Mouse (Mus musculus): Measurements from ENCODE around the gene 1700019D03Rik.
"Not testable (repeated sequence)": the region's sequence is repeated elsewhere in the genome, so short reads cannot be mapped to it uniquely, and the experiment has no call there.

1700019D03Rik gene

GRCm38 (mm10) chr1:52954456-52954855 is 65.5 kb downstream of the 1700019D03Rik start:
- ATAC-seq (ENCODE audit: low TSS enrichment), result no peak

GRCm38 (mm10) chr1:52953548-52953947 is 66.4 kb downstream of the 1700019D03Rik start:
- 0 out of 2 replicates have a peak, but pooled peaks have one; percentile 8 for ATAC-seq (ENCODE audit: low TSS enrichment)

- peak; percentile 42 for ATAC-seq (ENCODE audit: low TSS enrichment)
Measured at GRCm38 (mm10) chr1:52952551-52953397, 67.2 kb downstream of the 1700019D03Rik start.

- peak; percentile 50 for ATAC-seq (ENCODE audit: low TSS enrichment)
Measured at GRCm38 (mm10) chr1:52952143-52952542, 67.8 kb downstream of the 1700019D03Rik start.

GRCm38 (mm10) chr1:52951146-52951868 is 68.7 kb downstream of the 1700019D03Rik start:
- peak; percentile 22; the same call in 1 of the 2 replicates for ATAC-seq (ENCODE audit: low TSS enrichment)

- no peak for ATAC-seq (ENCODE audit: low TSS enrichment)
Measured at GRCm38 (mm10) chr1:52947895-52948294, 72.1 kb downstream of the 1700019D03Rik start.

- ATAC-seq (ENCODE audit: low TSS enrichment), result no peak
Measured at GRCm38 (mm10) chr1:52939021-52939420, 81.0 kb downstream of the 1700019D03Rik start.

- 0 out of 2 replicates have a peak, but pooled peaks have one; percentile 27 for ATAC-seq (ENCODE audit: low TSS enrichment)
Measured at GRCm38 (mm10) chr1:52934494-52934893, 85.5 kb downstream of the 1700019D03Rik start.

GRCm38 (mm10) chr1:52924482-52924881 is 95.5 kb downstream of the 1700019D03Rik start:
- ATAC-seq (ENCODE audit: low TSS enrichment), result not testable (repeated sequence)

- ATAC-seq (ENCODE audit: low TSS enrichment), result not testable (repeated sequence)
Measured at GRCm38 (mm10) chr1:52918897-52919296, 101.1 kb downstream of the 1700019D03Rik start.

GRCm38 (mm10) chr1:52916655-52917054 is 103.3 kb downstream of the 1700019D03Rik start:
- peak; percentile 55; the same call in 1 of the 2 replicates for ATAC-seq (ENCODE audit: low TSS enrichment)

- no peak for ATAC-seq (ENCODE audit: low TSS enrichment)
Measured at GRCm38 (mm10) chr1:52909783-52910182, 110.2 kb downstream of the 1700019D03Rik start.

GRCm38 (mm10) chr1:52884208-52884607 is 135.8 kb downstream of the 1700019D03Rik start:
- no peak for ATAC-seq (ENCODE audit: low TSS enrichment)

Measured in frontal cortex, adult (tissue).